Mouse (Mus musculus) ES-E14 (cell line): ENCODE results near the gene Dnmt3b.

Experiments used
- CHD2 ChIP-seq: IDR thresholded peaks from 2 replicates; pipeline ENCODE4 v1.6.1; 2014; ENCODE audit warnings: mild to moderate bottlenecking, low read depth, low read length, inconsistent platforms
- MAFK ChIP-seq: IDR thresholded peaks from 2 replicates; pipeline ENCODE4 v1.6.1; 2014; ENCODE audit warnings: mild to moderate bottlenecking, low read depth, low read length, inconsistent platforms; ENCODE audit not compliant: insufficient read depth
- ZNF384 ChIP-seq: IDR thresholded peaks from 2 replicates; pipeline ENCODE4 v1.6.1; 2012; ENCODE audit warnings: low read depth, low read length, inconsistent platforms

DNA sequence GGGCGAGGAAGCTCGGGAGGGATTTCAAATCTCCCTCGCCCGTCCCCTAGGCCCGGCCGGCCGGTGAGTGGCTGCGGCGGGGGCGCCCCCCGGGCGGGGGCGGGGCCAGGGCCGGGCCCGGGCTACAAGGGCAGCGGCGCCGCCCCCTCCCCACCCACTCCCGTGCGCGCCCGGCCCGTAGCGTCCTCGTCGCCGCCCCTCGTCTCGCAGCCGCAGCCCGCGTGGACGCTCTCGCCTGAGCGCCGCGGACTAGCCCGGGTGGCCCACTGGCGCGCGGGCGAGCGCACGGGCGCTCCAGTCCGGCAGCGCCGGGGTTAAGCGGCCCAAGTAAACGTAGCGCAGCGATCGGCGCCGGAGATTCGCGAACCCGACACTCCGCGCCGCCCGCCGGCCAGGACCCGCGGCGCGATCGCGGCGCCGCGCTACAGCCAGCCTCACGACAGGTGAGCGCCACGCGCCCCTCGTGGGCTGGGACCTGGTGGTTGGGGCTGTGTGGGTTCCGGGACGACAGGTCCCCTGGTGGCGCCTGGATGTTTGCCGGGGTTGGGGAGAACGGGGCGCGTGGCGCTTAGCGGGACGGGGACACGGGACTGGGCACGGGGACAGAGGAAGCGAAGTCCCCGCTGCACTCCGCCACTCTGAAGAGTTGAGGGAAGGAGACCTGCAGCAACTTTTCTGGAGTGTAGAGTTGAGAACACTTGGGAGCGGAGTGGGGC is at the start of gene Dnmt3b:
- TF ChIP-seq CHD2 (no peak), MAFK (no peak), ZNF384 (no peak)
